23 mouse cellular contexts compared by ENCODE assay signal in genomic region chr6:95013096-95013495, GRCm38 (mm10).
DNase-seq lines count a peak whose midpoint lies in the region; ATAC-seq and TF ChIP-seq lines count a peak whose summit lies in the region.
"Had no signal": no experiment of that assay in that cellular context is flagged by ENCODE, and none has a peak within 500 bp of the region (broad histone marks: within the 10 kb centered on the region; RNA-seq: fewer than 3 reads in every experiment).

No protein-coding gene starts in this region.

- H3K27ac ChIP-seq in hindbrain, embryonic 10.5 days: peak overlapping the region; percentile 18; the same call in 1 of the 2 replicates
- H3K27ac ChIP-seq in hindbrain, embryonic 16.5 days (ENCODE audit: low read depth, low read length): no peak overlapping the region
- H3K27ac ChIP-seq in ES-E14 (ENCODE audit: insufficient read depth, low read depth, low read length, poor library complexity, severe bottlenecking): no peak overlapping the region
- H3K27ac ChIP-seq: embryonic facial prominence, embryonic 13.5 days; forebrain, embryonic 12.5 days; gastrocnemius, adult 2 months; hindbrain, embryonic 12.5 days had no signal

- no peaks in the 10 kb centered on the region for H3K36me3 ChIP-seq in hindbrain, embryonic 10.5 days
- no peaks in the 10 kb centered on the region for H3K36me3 ChIP-seq in hindbrain, embryonic 16.5 days (ENCODE audit: control insufficient read depth, insufficient read depth, low read length)
- no peaks in the 10 kb centered on the region for H3K36me3 ChIP-seq in ES-E14 (ENCODE audit: control insufficient read depth, insufficient read depth, low read length, poor library complexity, severe bottlenecking)
- H3K36me3 ChIP-seq: embryonic facial prominence, embryonic 13.5 days; forebrain, embryonic 12.5 days; G1E; heart, embryonic 12.5 days; hindbrain, embryonic 12.5 days had no signal

- H3K9me3 ChIP-seq in hindbrain, embryonic 10.5 days: no peaks in the 10 kb centered on the region
- H3K9me3 ChIP-seq in hindbrain, embryonic 16.5 days (ENCODE audit: control insufficient read depth, low read length): no peaks in the 10 kb centered on the region
- H3K9me3 ChIP-seq in ES-E14 (ENCODE audit: control insufficient read depth, insufficient read depth, low read depth, low read length): no peaks in the 10 kb centered on the region
- H3K9me3 ChIP-seq: embryonic facial prominence, embryonic 13.5 days; forebrain, embryonic 12.5 days; G1E; heart, embryonic 12.5 days; hindbrain, embryonic 12.5 days had no signal

- in situ Hi-C loops in ES-E14 (cut with MboI; ENCODE audit: low sequenced_read_pairs in 2 of 2, unreplicated experiment in 2 of 2): no loop called here

- no peaks in the 10 kb centered on the region for H3K27me3 ChIP-seq in hindbrain, embryonic 10.5 days (ENCODE audit: insufficient read depth, poor library complexity, severe bottlenecking)
- H3K27me3 ChIP-seq in hindbrain, embryonic 16.5 days (replicated peaks; ENCODE audit: control insufficient read depth, insufficient read depth, low read length): no peaks in the 10 kb centered on the region
- H3K27me3 ChIP-seq: embryonic facial prominence, embryonic 13.5 days; forebrain, embryonic 12.5 days; heart, embryonic 12.5 days; hindbrain, embryonic 12.5 days had no signal

- H3K4me3 ChIP-seq in hindbrain, embryonic 10.5 days: no peak overlapping the region
- H3K4me3 ChIP-seq in hindbrain, embryonic 16.5 days (ENCODE audit: low read length): no peak overlapping the region
- no peak overlapping the region for H3K4me3 ChIP-seq in ES-E14 (ENCODE audit: insufficient read depth in 1 of 2, low read depth in 1 of 2, low read length in 2 of 2, poor library complexity in 1 of 2, severe bottlenecking in 1 of 2)
- H3K4me3 ChIP-seq: embryonic facial prominence, embryonic 13.5 days; forebrain, embryonic 12.5 days; gastrocnemius, adult 2 months; heart, embryonic 12.5 days; hindbrain, embryonic 12.5 days had no signal

- no peak for DNase-seq in hindbrain, embryonic 10.5 days (ENCODE audit: low spot score)
- DNase-seq in ES-E14 (ENCODE audit: low read depth, low spot score): peak; percentile 31
- peak; percentile 45 for DNase-seq in embryo, embryonic 10.5 days (ENCODE audit: low spot score)
- DNase-seq in frontal cortex, postnatal 10 days (ENCODE audit: low spot score in 2 of 2): no peak
- no peak for DNase-seq in spleen, postnatal 36 days (ENCODE audit: low spot score in 2 of 2)
- DNase-seq: adrenal gland, postnatal 14 days; B cell, adult 2 months; cerebellum, adult 18-20 months; cerebellum, adult 9-11 months; cerebellum, postnatal 36 days; gastrocnemius, adult 2 months; gastrocnemius, postnatal 25 days; kidney, adult 8-10 months had no signal

- no peak for ATAC-seq in hindbrain, embryonic 16.5 days
- ATAC-seq in frontal cortex, adult (ENCODE audit: low TSS enrichment): no peak
- ATAC-seq: activated CD4-positive, CD25-positive, alpha-beta regulatory T cell, adult 4 months; forebrain, embryonic 16.5 days; intestine, embryonic 16.5 days had no signal

- no peak overlapping the region for H3K4me2 ChIP-seq in hindbrain, embryonic 16.5 days (ENCODE audit: low read length)
- H3K4me2 ChIP-seq: embryonic facial prominence, embryonic 13.5 days; forebrain, embryonic 12.5 days; heart, embryonic 12.5 days; hindbrain, embryonic 12.5 days had no signal

- 47% methylated on average over 5 of the region's 5 CpGs for WGBS in hindbrain, embryonic 10.5 days
- WGBS in hindbrain, embryonic 16.5 days: 33% methylated on average over 5 of the region's 5 CpGs

- no peak overlapping the region for H3K9ac ChIP-seq in hindbrain, embryonic 16.5 days (ENCODE audit: low read depth, low read length)
- no peak overlapping the region for H3K9ac ChIP-seq in ES-E14 (ENCODE audit: insufficient read depth, low read depth, low read length, poor library complexity, severe bottlenecking)
- H3K9ac ChIP-seq: embryonic facial prominence, embryonic 13.5 days; forebrain, embryonic 12.5 days; heart, embryonic 12.5 days; hindbrain, embryonic 12.5 days had no signal

- H3K4me1 ChIP-seq in hindbrain, embryonic 10.5 days (replicated peaks): peaks cover 18% of the 10 kb centered on the region
- peaks cover 3% of the 10 kb centered on the region for H3K4me1 ChIP-seq in hindbrain, embryonic 16.5 days (ENCODE audit: control insufficient read depth, insufficient read depth, low read depth, low read length)
- H3K4me1 ChIP-seq in ES-E14 (ENCODE audit: control insufficient read depth in 2 of 2, insufficient read depth in 2 of 2, low read length in 2 of 2, poor library complexity in 1 of 2): no peaks in the 10 kb centered on the region
- H3K4me1 ChIP-seq: heart, embryonic 12.5 days had no signal

TF ChIP-seq in ES-E14, 5 proteins besides CTCF, POLR2A, EP300 and RAD21:
- TF ChIP-seq ZC3H11A (IDR thresholded peaks at IDR 0.05; ENCODE audit: borderline replicate concordance, low read depth, low read length) (no peak), CHD2 (IDR thresholded peaks at IDR 0.05; ENCODE audit: low read depth, low read length) (no peak), MAFK (IDR thresholded peaks at IDR 0.05; ENCODE audit: insufficient read depth, low read depth, low read length) (no peak), HCFC1 (IDR thresholded peaks at IDR 0.05; ENCODE audit: borderline replicate concordance, insufficient read depth, low read length) (no peak), ZNF384 (IDR thresholded peaks at IDR 0.05; ENCODE audit: low read depth, low read length) (no peak)

Comparison
In these comparisons a context has a peak if more than half of its experiments do, and no peak if none do; other contexts are left out.
1. DNase-seq: peak in ES-E14 (single experiment) and embryo, embryonic 10.5 days (single experiment); none in hindbrain, embryonic 10.5 days (single experiment), frontal cortex, postnatal 10 days (0 of 2) and spleen, postnatal 36 days (0 of 2).